Mouse (Mus musculus) kidney, postnatal 36 days (tissue): ENCODE measurements around the gene Tulp3.
A peak's percentile ranks its signal among the peaks of the same experiment; 100 is the strongest.
"Not testable (repeated sequence)": the region's sequence is repeated elsewhere in the genome, so short reads cannot be mapped to it uniquely, and the experiment has no call there.

Experiments
- DNase-seq, 2 experiments: peaks; one replicate each; pipeline ENCODE4 v3.0.0; 2021 to 2022; ENCODE audit warnings: mixed read lengths in 2 of 2

Tulp3 gene

DNA sequence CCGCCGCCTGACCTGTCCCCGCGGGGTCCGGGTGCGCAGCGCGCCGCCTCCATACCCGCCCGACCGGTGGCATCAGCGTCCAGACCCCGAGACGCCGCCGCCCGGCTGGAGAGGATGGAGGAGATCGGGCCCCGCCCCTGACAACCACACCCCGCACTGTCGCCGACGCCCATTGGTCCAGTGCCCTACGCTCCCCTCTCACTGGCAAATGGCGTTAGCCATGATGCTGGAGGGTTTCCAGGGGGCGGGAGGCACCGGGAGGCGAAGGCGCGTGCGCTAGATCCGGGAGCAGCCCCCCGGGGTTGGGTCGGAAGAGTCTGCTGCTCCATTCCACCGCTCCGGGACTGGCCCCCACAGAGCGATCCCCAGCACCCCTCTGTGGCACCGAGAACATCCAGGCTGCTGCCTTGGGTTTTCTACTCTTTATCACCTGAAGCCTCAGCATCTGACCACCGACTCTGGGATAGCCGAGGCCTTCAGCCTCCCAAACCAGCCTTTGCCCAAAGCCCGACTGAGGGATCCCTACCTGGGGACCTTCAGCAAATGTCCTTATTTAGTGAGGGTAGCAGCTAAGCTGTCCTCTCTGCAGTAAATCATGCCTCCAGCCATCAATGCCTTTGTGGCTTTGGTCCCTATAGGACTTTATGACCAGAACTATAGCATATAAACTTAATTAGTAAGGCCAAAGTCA is at the start of gene Tulp3:
Tulp3 (minus strand) TSS at position 126 of the 691 bp plus-strand sequence.
- DNase-seq, result peak; percentile 97 to 98

DNA sequence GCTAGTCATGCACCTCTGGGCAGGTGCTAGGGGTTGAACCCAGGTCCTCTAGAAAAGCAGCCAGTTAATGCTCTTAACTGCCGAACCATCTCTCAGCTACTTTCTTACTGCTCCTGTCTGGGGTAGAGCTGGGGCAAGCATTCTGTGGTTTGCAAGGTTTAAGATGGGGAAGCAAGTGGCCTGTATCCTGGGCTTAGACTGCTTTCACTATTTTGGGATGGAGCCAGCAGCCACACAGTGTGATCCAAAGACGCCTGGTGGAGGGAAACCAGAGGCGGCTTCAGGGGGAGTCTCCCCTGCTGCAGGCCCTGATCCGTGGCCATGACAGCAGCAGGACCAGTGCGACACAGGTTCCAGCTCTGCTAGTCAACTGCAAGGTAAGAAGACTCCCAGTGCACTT is 49.1 kb upstream of the Tulp3 start:
- no peak for DNase-seq

DNA sequence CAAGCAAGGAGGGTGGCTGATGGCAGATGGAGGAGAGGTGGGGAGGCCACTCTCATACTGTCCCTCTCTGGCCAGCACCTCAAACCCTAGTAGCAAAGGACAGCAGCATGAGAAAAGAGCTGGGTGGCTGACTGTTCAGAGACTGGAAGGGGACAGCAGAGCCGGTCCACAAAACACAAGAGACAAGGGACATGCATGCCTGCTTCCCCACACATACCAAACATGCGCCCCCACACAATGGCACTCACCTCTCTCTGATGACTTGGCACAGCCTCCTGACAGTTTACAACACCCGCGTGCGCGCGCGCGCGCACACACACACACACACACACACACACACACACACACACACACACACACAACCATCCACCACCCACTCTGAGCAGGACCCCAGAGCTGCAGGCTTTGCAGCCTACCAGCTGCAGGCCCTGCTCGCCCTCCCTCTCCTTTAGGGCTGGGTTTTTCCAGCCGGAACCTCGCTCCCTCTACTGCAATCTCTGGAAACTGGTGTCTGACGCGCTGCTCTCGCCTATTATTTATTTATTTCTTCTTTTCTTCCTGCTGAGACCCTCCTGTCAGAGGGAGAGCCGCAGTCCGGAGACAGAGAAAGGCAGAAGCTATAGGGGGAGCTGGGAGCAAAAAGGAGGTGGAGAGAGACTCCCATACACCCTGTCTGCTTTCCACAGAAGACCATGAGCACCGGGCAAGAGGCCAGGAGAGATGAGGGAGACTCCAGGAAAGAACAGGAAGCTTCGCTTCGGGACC is 44.0 kb upstream of the Tulp3 start:
- peak; percentile 37 to 65 for DNase-seq

DNA sequence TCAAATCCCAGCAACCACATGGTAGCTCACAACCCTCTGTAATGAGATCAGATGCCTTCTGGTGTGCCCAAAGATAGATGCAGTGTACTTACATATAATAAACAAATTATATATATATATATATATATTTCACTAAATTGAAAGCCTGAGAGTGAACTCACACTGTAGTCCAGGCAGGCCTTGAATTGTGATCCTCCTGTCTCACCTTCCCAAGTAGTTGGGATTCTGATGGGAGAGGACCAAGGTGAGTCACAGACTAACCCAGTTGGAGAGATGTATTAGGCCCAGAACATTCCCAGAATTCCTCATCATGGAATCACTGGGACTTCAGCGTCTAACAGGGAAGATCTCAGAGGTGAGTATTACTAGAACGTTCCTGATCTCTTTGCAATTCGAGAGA is 43.3 kb upstream of the Tulp3 start, which contains the start of gene Nrip2:
Nrip2 (plus strand) TSS at position 301 of the 400 bp plus-strand sequence.
- no peak for DNase-seq

DNA sequence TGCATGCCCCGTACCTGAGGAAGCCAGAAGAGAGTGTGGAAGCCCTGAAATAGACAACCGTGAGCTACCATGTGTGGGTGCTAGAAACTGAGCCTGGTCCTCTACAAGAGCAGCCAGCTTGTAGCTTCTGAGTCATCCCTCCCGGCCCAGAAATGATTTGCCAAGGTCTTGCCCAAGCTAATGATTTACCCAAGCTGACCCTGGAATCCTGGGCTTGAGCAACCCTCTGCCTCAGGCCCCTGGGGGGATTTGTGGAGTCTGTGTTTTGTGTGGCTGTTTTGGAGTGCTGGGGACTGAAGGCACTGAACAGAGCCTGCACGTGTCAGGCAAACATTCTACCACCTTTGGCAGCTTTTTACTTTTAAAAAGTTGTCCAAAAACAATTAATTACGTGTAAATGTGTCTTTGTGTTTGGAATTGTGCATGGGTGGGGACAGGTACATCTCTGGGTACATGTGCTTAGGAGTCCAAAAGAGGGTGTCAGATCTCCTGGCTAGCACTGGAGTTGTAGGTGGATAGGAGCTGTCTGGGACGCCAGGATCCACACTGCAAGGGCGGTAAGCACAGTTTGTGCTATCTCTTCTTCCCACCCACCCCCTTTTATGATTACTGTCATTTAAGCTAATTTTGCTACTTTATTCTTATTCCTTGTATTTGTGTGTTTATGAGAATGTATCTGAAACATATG is 42.1 kb upstream of the Tulp3 start:
- DNase-seq, result peak; percentile 77 to 83

DNA sequence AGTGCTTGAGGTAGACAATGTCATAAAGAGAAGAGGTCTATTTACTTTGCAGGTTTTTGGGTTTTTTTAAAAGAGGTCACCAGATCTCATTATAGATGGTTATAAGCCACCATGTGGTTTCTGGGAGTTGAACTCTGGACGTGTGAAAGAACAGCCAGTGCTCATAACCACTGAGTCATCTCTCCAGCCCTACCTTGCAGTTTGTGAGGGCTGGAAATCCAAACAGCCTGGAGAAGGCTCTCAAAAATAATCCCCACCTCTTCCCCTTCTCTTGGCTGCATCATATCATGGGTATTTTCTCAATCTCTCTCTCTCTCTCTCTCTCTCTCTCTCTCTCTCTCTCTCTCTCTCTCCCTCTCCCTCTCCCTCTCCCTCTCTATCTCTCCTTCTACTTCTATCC is 35.0 kb upstream of the Tulp3 start:
- DNase-seq, result no peak

DNA sequence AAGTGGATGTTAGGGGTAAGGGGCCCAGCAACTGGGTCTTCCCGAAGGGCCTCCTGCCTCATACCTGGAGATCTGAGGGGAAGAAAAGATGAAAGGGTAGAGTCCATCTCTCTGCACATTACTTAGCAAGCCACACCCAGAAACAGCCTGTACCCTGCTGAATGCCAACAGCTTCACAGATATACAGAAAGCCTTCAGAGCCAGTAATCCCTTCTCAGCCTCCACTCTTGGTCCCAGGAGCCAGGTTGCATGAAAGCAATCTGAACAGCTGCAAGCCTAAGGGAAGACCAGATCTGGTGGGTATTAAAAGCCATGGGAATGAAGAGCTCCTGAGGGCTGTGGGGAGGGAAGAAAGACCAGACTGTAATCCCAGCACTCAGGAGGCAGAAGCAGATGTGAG is 33.5 kb upstream of the Tulp3 start:
- DNase-seq, result no peak

DNA sequence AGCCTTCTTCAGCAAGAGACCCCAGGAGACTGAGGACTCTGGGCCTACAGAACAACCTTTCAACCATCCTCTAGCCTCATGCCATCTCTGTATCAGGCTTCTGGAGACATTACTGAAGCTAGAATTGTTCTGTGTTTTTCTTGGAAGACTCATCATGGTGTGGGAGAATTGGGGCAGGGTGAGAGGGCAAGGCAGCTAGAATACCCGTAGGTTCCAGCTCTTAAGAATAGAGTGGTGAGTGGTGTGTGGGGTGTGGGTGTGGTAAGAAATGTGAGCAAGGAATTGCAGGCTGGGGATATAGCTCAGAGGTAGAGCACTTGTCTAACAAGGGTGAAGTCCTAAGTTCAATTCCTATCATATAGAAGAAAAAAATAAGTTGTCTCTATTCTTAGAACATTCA is 29.4 kb upstream of the Tulp3 start:
- DNase-seq, result no peak

DNA sequence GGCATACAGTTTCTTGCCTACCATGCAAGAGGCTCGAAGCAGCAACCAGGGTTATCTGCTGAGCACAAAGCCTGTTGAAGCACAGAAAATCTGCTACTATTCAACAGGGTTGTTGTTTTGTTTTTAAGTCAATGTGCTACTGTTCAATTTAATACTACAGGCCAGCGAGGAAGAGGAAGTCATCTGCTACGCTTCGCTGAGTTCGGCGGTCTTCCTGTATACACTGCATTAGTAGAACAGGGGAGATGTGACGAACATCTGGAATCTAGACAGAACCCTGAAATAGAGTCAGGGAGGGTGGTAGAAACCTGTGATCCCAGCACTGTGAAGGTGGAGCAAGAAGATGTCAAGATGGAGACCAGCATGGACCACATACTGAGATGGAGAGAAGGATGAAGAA is 28.1 kb upstream of the Tulp3 start:
- no peak for DNase-seq

DNA sequence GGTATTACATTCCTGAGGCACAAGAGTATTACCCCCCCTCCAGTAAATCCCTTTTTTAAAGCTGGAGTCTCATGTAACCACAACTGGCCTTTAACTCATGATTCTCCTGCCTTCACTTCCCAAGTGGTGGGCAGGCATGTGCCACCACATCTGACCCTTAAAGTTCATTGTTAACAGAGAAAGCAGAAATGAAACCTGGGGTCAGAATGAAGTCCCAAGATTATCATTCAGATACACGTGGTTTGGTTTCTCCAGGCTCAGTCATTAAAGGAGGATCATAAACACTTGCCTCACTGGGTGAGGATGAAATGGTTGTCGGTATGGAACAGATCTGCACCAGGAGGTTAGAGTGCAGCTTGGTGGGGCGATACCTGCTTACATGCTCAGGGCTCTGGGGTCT is 25.6 kb upstream of the Tulp3 start:
- no peak for DNase-seq

DNA sequence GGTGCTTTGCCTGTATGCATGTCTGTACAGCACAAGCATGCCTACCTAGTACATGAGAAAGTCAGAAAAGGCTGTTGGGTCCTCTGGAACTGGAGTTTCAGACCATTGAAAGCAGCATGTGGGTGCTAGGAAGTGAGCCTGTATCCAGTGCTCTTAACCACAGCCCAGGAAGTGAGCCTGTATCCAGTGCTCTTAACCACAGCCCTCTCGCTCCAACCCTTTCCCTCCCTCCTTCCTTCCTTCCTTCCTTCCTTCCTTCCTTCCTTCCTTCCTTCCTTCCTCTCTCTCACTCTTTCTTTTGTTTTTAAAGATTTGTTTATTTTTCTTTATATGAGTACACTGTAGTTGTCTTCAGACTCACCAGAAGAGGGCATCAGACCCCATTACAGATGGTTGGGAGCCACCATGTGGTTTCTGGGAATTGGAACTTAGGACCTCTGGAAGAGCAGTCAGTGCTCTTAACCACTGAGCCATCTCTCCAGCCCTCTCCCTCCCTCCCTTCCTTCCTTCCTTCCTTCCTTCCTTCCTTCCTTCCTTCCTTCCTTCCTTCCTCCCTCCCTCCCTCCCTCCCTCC is 25.0 kb upstream of the Tulp3 start:
- DNase-seq, result not testable (repeated sequence)

DNA sequence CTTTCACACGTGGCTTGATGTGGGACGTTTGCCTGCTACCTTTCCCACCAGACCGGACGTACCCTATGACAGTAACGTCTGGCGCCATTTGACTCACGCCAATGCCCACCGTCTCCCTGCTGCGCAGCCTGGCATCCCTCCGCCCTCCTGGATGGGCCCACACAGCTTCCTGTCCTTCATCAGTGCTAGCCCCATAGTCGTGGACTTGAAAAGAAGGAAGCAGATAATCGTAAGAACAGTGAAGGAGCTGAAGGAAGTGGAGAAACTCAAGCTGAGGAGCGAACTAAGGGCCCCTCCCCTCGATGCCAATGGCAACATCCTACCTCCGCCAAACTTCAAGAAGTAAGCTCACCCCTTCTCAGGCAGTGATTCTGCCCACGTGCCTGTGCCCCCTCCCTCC is 24.0 kb upstream of the Tulp3 start:
- DNase-seq, result no peak

DNA sequence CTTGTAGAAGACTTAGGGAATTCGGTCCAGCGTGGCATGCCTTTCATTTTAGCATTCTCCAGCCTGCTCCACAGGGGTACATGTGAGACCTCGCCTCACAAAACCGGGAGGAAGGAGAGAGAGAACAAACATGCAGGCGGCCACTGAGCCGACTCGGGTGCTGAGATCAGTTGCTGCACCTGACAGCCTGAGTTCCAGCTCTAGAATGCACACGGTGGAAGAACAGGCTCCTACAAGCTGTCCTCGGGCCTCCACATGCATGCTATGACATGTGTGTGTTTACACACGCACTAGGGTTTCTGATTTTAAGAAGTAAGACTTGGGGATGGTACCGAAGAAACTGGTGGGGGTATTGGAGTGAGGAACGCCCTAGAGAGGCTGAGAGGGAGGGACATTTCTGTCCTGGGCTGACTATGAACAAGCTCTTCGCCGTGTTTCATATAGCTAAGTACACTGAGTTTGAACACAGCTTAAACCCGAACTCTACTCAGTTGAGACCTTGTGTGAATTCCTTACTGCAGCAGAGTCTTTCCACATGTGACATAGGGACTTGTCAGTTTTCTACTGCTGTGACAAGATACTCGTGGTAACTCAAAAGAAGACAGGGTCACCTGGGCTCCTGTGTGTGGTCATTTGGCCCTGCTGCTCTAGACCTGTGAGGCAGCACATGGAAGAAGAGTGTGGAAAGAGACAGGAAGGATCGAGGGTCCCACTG is 20.9 kb upstream of the Tulp3 start:
- no peak for DNase-seq

DNA sequence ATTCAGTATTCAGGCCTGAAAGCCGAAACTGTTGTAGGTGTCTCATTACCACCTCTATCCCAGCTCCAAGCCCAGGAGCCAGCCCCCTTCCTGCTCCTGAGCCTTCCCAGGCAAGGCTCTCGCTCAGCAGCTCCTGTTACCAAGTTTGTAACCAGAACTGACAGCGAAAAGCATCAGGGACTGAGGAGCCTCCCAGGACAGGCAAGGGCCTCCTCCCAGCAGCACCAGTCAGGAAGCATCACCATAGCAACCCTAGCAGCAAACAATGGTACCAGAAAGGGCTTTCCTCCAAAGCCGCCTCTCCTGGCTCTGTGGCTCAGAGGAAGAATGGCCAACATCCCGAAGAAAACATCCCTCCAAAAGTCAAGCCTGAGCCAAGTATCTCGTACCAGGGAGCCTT is 19.5 kb upstream of the Tulp3 start, which contains the start of the genes Tex52 and Gm44596:
Tex52 (plus strand) TSS at position 265 of the 400 bp plus-strand sequence.
Gm44596 (plus strand) TSS at position 312 of the 400 bp plus-strand sequence.
- peak; percentile 29 to 51 for DNase-seq

DNA sequence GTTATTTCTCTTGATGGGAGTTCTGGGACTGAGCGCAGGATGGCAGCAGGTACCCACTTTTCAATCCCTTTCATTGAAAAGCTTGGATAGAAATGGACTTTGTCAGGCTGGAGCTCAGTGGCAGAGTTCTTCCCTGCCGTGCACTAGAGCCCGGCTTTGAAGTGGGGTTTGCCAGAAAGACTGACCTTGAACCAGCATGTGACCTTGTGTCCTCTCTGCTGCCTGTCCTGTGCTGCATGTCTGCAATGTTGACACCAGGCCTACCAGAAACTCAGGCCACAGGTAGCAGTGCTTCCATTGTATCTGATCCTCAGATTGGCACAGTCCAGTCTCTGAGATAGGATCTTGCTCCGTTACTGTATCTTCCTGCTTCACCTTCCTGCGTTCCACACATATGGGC is 14.4 kb upstream of the Tulp3 start:
- DNase-seq, result no peak

DNA sequence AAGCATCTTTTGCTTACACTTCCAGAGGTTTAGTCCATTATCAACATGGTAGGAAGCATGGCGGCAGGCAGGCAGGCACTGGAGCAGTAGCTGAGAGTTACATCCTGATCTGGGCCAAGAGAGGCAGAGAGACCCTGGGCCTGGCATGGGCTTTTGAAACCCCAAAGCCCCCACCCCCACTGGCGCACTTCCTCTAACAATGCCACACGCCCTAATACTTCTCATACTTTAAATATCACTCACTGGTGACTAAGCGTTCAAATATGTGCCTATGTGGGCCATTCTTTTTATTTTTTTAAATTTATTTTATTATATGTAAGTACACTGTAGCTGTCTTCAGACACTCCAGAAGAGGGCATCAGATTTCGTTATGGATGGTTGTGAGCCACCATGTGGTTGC is 10.8 kb upstream of the Tulp3 start:
- DNase-seq, result no peak

DNA sequence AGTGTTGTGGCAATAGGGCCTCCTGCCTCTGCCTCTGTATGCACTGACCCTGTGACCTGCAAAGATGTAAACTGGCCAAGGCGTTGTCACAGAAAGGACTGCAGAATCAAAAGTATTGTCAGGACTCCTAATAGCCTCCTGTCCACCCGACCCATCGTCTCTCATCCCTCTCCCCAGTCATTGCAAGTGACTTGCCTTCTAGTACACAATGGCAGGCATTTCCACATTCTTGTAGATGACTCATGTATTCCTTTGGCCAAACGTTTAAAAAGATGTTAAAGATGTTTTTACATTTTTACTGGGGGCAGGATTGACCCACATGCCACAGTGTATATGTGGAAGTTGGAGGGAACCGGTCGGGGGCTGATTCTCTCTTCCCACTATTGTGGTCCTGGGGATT is 9.1 kb upstream of the Tulp3 start:
- DNase-seq, result no peak

DNA sequence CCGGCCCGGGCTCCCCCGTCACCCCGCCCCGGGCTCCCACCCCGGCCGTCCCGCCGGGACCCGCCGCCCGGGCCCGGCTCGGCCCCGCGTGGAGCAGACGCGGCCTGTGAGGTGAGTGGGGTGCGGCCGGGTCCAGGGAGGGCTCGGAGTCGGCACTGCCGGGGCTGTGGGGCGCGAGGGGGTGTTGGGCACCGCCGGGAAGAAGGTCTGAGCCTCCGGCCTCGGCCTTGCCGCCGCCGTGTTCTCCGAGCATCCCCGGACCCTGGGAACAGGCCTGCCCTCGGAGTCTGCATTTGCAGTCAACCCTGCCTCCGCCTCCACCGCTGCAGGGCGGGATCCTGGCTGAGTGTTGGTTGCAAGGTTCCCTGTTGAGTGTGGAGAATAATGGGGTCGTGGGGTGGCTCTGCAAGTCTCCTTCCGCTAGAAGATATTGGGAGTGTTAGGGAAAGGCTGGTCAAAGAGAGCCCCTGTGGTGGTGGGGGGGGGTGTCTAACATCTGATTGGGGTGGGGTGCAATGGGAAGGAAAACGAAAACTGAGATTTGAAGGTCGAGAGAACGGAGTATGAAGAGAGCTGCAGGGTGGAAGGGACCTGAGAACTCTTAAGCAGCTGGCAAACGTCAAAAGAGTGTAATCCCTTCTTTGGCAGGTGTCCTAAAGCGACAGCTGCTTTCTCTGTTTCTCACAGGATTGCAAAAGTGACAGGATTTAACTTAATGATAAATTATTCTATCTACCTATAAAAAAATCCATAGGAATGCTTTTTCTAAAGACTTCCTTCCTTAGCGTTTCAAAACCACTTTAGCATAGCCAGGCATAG is 7.6 kb upstream of the Tulp3 start:
- peak in 1 of 2 experiments; percentile 29 for DNase-seq

DNA sequence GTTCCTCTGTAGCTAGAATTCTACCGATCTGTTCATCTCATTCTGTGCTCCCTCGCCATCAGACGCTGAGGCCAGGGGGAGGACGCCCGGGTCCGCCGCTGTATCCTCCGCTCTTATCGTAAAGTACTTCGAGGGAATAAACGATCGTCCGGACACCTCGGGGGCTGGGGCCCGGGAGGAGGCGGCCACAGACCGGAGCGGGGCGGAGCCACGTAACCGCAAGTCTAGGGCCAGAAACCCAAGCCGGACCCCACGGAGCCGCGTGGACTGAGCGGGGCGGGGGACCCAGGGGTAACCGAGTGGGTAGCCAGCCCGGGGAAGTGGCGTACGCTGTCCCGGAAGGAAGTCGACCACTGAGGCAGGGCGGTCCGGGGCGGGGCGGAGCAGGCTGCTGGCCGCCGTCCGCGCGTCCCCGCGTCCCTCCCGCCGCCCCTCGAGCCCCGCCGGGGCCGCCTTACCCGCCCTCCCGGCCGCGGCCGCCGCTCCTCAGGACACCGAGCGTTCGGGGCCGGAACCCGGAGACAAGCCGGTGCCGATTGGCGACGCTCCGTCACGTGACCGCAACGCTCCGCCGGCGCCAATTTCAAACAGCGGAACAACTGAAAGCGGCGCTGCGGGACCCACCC is 6.8 kb upstream of the Tulp3 start, which contains the start of the genes Rhno1 and Foxm1:
Rhno1 (minus strand) TSS at position 531 of the 626 bp plus-strand sequence.
Foxm1 (plus strand) TSS at position 587 of the 626 bp plus-strand sequence.
- DNase-seq, result peak; percentile 88 to 93

DNA sequence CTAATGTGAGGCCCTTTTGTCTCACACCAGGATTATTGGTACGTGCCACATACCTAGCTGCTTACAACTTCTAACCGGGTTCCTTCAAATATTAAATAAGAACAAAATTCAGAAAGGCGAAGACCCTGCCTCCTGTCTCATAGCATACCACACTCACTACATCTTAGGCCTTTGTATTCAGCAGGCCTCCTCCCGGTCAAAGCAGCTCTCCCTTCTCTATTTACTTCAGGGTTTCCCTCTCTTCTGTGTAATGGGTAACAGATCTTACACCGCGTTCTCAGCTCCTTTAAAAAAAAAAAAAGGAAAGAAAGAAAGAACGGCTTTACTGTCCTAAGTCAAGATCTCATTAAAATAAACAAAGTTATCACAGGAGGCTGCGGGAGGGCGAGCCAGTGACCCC is 6.2 kb upstream of the Tulp3 start:
- no peak for DNase-seq

DNA sequence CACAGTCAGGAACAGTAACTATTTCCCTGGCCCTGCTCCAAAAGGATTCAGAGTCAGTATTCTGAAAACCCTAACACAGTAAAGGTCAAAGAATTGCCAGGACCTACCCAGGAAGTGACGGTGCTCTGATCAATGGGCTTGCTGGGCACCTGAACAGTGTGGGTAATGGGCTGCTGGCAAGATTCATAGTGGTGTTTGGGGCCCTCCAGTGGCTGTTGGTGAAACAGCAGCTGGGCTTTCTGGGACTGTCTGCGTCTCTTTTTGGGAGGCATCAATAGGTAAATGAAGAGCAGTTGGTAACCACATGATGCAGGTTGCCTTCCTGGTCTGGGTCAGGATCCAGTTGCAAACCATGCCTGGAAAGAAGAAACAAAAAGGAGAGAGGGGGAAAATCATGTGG is 3.3 kb upstream of the Tulp3 start:
- peak; percentile 68 to 83 for DNase-seq
